Mouse (Mus musculus): ENCODE measurements around the gene Crybg1. TPM values are rescaled to one million over a fixed set of nuclear protein-coding genes. Genes with fewer than 3 reads are reported as not detected.
"Not testable (repeated sequence)": the region's sequence is repeated elsewhere in the genome, so short reads cannot be mapped to it uniquely, and the experiment has no call there.

Crybg1 gene
- polyA plus RNA-seq, 1 experiment = 7.0 TPM

- DNase-seq = no peak
- 31% methylated on average over 6 of the region's 6 CpGs for WGBS
- TF ChIP-seq POLR2A (IDR thresholded peaks at IDR 0.05; ENCODE audit: borderline replicate concordance, extremely low read depth, low read depth, low read length) = no peak
- TF ChIP-seq CTCF (IDR thresholded peaks at IDR 0.05; ENCODE audit: insufficient read depth, low read length) = no peak
- Histone ChIP-seq H3K4me3 (replicated peaks; ENCODE audit: extremely low read depth, low read depth, low read length) (no peak overlapping the region), H3K4me1 (ENCODE audit: control insufficient read depth, insufficient read depth, low read length) (no peaks in the 10 kb centered on the region)
Measured at GRCm38 (mm10) chr10:43993198-43993597, 155.5 kb downstream of the Crybg1 start.

GRCm38 (mm10) chr10:43992506-43992905 lies 156.1 kb downstream of the Crybg1 start:
- WGBS = 73% methylated on average over 5 of the region's 5 CpGs
- no peak overlapping the region for H3K4me3 ChIP-seq (replicated peaks; ENCODE audit: extremely low read depth, low read depth, low read length)
- no peak for TF ChIP-seq POLR2A (IDR thresholded peaks at IDR 0.05; ENCODE audit: borderline replicate concordance, extremely low read depth, low read depth, low read length)
- no peak for TF ChIP-seq CTCF (IDR thresholded peaks at IDR 0.05; ENCODE audit: insufficient read depth, low read length)

DNA sequence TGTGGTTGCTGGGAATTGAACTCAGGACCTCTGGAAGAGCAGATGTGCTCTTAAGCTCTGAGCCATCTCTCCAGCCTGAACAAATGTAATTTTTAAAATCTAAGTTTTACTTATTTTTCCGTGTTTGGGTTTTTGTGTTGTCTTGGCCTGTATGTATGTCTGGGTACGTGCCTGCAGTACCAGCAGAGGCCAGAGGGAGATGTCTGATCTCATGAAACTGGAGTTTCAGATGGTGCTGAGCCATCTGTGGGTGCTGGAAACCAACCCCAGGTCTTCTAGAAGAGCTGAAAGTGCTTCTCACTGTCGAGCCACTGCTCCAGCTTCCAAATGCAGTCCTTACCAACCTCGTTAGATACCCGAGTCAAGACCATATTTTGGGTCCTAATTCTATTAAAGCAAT lies 157.4 kb downstream of the Crybg1 start:
- WGBS = 96% methylated on average over 5 of the region's 5 CpGs
- TF ChIP-seq POLR2A (IDR thresholded peaks at IDR 0.05; ENCODE audit: borderline replicate concordance, extremely low read depth, low read depth, low read length) (no peak), CTCF (IDR thresholded peaks at IDR 0.05; ENCODE audit: insufficient read depth, low read length) (no peak)

More at GRCm38 (mm10) chr10:43992506-43992905, 156.1 kb downstream of the Crybg1 start:
- no peak for DNase-seq
- H3K4me1 ChIP-seq (ENCODE audit: control insufficient read depth, insufficient read depth, low read length) = no peaks in the 10 kb centered on the region

GRCm38 (mm10) chr10:43983866-43984265 lies 164.8 kb downstream of the Crybg1 start:
- no peak for DNase-seq
- H3K4me3 ChIP-seq (replicated peaks; ENCODE audit: extremely low read depth, low read depth, low read length) = no peak overlapping the region
- WGBS = 89% methylated on average over 2 of the region's 2 CpGs
- TF ChIP-seq CTCF (IDR thresholded peaks at IDR 0.05; ENCODE audit: insufficient read depth, low read length) = no peak
- no peak for TF ChIP-seq POLR2A (IDR thresholded peaks at IDR 0.05; ENCODE audit: borderline replicate concordance, extremely low read depth, low read depth, low read length)
- no peaks in the 10 kb centered on the region for H3K4me1 ChIP-seq (ENCODE audit: control insufficient read depth, insufficient read depth, low read length)

More for the DNA sequence above, 157.4 kb downstream of the Crybg1 start:
- Histone ChIP-seq H3K4me1 (ENCODE audit: control insufficient read depth, insufficient read depth, low read length) (no peaks in the 10 kb centered on the region), H3K4me3 (replicated peaks; ENCODE audit: extremely low read depth, low read depth, low read length) (no peak overlapping the region)
- DNase-seq = no peak

- Histone ChIP-seq H3K4me1 (ENCODE audit: control insufficient read depth, insufficient read depth, low read length) (no peaks in the 10 kb centered on the region), H3K4me3 (replicated peaks; ENCODE audit: extremely low read depth, low read depth, low read length) (no peak overlapping the region)
- WGBS = 86% methylated on average over 5 of the region's 5 CpGs
- TF ChIP-seq CTCF (IDR thresholded peaks at IDR 0.05; ENCODE audit: insufficient read depth, low read length) (no peak), POLR2A (IDR thresholded peaks at IDR 0.05; ENCODE audit: borderline replicate concordance, extremely low read depth, low read depth, low read length) (no peak)
- DNase-seq = no peak
Measured at GRCm38 (mm10) chr10:43983241-43983640, 165.4 kb downstream of the Crybg1 start.

DNA sequence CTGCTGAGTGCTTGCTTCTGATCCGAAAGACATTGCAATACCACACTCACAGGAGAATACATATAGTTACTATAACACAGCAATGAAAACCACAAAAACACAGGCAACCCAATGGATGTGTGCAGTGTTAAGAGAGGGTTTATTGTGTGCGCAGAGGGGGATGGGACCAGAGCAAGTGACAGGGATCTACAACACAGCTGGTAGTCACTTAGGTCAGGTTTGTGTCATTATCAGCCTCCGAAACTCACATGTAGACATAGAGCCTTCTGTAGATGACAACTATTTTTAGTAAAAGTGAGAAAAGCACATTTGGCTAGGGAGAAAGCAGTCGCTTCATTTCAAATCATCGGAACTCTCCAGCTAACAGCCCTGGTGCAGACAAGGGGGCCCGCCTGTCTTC lies 166.2 kb downstream of the Crybg1 start:
- 86% methylated on average over 6 of the region's 6 CpGs for WGBS

DNA sequence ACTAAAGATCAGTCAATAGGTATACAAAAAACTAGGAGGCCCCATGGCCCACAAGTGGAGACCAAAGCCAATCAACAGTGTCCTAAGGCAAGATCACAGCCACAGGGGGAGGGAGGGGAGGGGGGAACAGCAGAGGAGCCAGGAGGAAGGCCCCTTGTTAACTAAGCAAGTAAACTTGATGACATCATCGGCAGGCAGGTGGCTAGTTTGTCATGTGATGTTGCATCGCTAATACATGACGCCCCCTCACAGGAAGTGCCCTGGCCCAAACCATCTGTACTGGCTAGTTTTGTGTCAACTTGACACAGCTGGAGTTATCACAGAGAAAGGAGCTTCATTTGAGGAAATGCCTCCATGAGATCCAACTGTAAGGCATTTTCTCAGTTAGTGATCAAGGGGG lies 167.9 kb downstream of the Crybg1 start:
- H3K4me3 ChIP-seq (replicated peaks; ENCODE audit: extremely low read depth, low read depth, low read length); H3K4me1 ChIP-seq (ENCODE audit: control insufficient read depth, insufficient read depth, low read length); DNase-seq: not testable (repeated sequence)
- WGBS = 78% methylated on average over 3 of the region's 3 CpGs

More for the DNA sequence above, 166.2 kb downstream of the Crybg1 start:
- DNase-seq = no peak
- TF ChIP-seq CTCF (IDR thresholded peaks at IDR 0.05; ENCODE audit: insufficient read depth, low read length) = no peak
- no peak for TF ChIP-seq POLR2A (IDR thresholded peaks at IDR 0.05; ENCODE audit: borderline replicate concordance, extremely low read depth, low read depth, low read length)
- no peak overlapping the region for H3K4me3 ChIP-seq (replicated peaks; ENCODE audit: extremely low read depth, low read depth, low read length)
- H3K4me1 ChIP-seq (ENCODE audit: control insufficient read depth, insufficient read depth, low read length) = no peaks in the 10 kb centered on the region

DNA sequence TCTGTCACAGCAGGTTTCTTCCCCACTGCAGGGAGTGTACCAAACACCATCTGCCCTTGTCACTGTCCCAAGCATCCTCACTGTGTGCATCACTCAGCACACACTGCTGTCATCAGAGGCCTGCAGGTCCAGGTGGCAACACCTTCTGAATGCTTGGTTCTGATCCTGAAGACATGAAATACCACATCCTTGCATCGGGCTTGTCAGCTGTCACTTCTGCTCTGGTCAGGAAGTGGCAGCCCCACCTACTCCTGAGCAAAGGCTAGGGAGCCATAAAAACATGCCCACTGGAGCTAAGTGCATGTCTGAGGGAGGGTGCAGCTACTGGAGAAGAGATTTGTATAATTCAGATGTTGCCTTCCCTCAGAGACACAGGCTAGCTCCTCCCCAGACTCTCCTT lies 168.6 kb downstream of the Crybg1 start:
- WGBS = 46% methylated on average over 1 of the region's 1 CpGs
- H3K4me3 ChIP-seq (replicated peaks; ENCODE audit: extremely low read depth, low read depth, low read length) = no peak overlapping the region

DNA sequence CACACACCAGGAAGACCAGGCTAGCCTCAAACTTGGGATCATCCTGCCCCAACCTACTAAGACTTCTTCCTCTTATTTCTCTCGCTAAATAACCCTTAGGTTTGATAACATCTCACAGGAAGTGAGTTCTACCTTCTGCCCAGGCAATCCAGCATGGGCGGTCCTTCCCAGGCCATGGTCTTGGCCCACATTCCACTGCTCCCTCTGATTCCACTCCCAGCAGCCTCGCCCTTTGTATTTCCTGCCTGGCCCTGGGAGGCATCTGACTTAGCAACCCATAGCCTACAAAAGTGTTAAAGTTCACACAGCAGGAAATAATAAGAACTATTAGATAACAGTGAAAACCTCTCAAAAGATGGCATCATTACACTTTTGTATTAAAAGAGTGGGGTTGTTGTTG lies 171.3 kb downstream of the Crybg1 start:
- TF ChIP-seq CTCF (IDR thresholded peaks at IDR 0.05; ENCODE audit: insufficient read depth, low read length) = no peak
- TF ChIP-seq POLR2A (IDR thresholded peaks at IDR 0.05; ENCODE audit: borderline replicate concordance, extremely low read depth, low read depth, low read length) = no peak
- no peak for DNase-seq
- 35% methylated on average over 3 of the region's 3 CpGs for WGBS
- H3K4me3 ChIP-seq (replicated peaks; ENCODE audit: extremely low read depth, low read depth, low read length) = no peak overlapping the region
- 0 out of 2 replicates have a peak, but pooled peaks cover 2% of the 10 kb centered on the region for H3K4me1 ChIP-seq (ENCODE audit: control insufficient read depth, insufficient read depth, low read length)

More for the DNA sequence above, 168.6 kb downstream of the Crybg1 start:
- no peak for TF ChIP-seq CTCF (IDR thresholded peaks at IDR 0.05; ENCODE audit: insufficient read depth, low read length)
- TF ChIP-seq POLR2A (IDR thresholded peaks at IDR 0.05; ENCODE audit: borderline replicate concordance, extremely low read depth, low read depth, low read length) = no peak
- DNase-seq = no peak
- H3K4me1 ChIP-seq (ENCODE audit: control insufficient read depth, insufficient read depth, low read length) = 0 out of 2 replicates have a peak, but pooled peaks cover 2% of the 10 kb centered on the region

- DNase-seq = no peak
- 0 out of 2 replicates have a peak, but pooled peaks cover 2% of the 10 kb centered on the region for H3K4me1 ChIP-seq (ENCODE audit: control insufficient read depth, insufficient read depth, low read length)
- 58% methylated on average over 2 of the region's 2 CpGs for WGBS
- H3K4me3 ChIP-seq (replicated peaks; ENCODE audit: extremely low read depth, low read depth, low read length) = no peak overlapping the region
- TF ChIP-seq CTCF (IDR thresholded peaks at IDR 0.05; ENCODE audit: insufficient read depth, low read length) (no peak), POLR2A (IDR thresholded peaks at IDR 0.05; ENCODE audit: borderline replicate concordance, extremely low read depth, low read depth, low read length) (no peak)
Measured at GRCm38 (mm10) chr10:43973244-43973643, 175.4 kb downstream of the Crybg1 start.
